Mouse (Mus musculus) layer of hippocampus, adult 8-10 months (tissue): ENCODE measurements at regions not wholly inside any gene's neighbourhood (a gene's known extent, or its start where the extent isn't known, plus 50 kb on each side); places are given as distances from the start of the nearest gene placed in this dataset.
A peak's percentile ranks its signal among the peaks of the same experiment; 100 is the strongest.

ENCODE experiments used
- DNase-seq, 2 experiments: peaks; one replicate each; pipeline ENCODE4 v3.0.0; 2022; ENCODE audit warnings: low spot score in 2 of 2

- DNase-seq: no peak
Observed at GRCm38 (mm10) chr14:78438064-78438677, 98.4 kb downstream of the Akap11 start.

- DNase-seq: no peak
Observed at GRCm38 (mm10) chr14:78436586-78436985, 100.0 kb downstream of the Akap11 start.

- DNase-seq: no peak
Observed at GRCm38 (mm10) chr14:78435982-78436381, 100.6 kb downstream of the Akap11 start.

GRCm38 (mm10) chr14:78435561-78435960 is 101.0 kb downstream of the Akap11 start:
- DNase-seq: no peak

GRCm38 (mm10) chr14:78434753-78435152 is 101.9 kb downstream of the Akap11 start:
- no peak for DNase-seq

- DNase-seq: no peak
Observed at GRCm38 (mm10) chr14:78434126-78434525, 102.5 kb downstream of the Akap11 start.

GRCm38 (mm10) chr14:78432471-78432870 is 104.1 kb downstream of the Akap11 start:
- DNase-seq: no peak

- no peak for DNase-seq
Observed at GRCm38 (mm10) chr14:78431931-78432330, 104.7 kb downstream of the Akap11 start.

GRCm38 (mm10) chr14:78431406-78431805 is 105.2 kb downstream of the Akap11 start:
- DNase-seq: peak; percentile 23 to 38

- peak in 1 of 2 experiments; percentile 20 for DNase-seq
Observed at GRCm38 (mm10) chr14:78428233-78429019, 108.2 kb downstream of the Akap11 start.

- DNase-seq: no peak
Observed at GRCm38 (mm10) chr14:78427062-78427461, 109.5 kb downstream of the Akap11 start.

- no peak for DNase-seq
Observed at GRCm38 (mm10) chr14:78422601-78423000, 114.0 kb downstream of the Akap11 start.

- DNase-seq: no peak
Observed at GRCm38 (mm10) chr14:78420966-78421365, 113.1 kb upstream of the Tnfsf11 start.

GRCm38 (mm10) chr14:78420176-78420575 is 112.3 kb upstream of the Tnfsf11 start:
- no peak for DNase-seq

- DNase-seq: no peak
Observed at GRCm38 (mm10) chr14:78405568-78405967, 97.7 kb upstream of the Tnfsf11 start.

- no peak for DNase-seq
Observed at GRCm38 (mm10) chr14:78397914-78398313, 90.1 kb upstream of the Tnfsf11 start.

GRCm38 (mm10) chr14:78395631-78396030 is 87.8 kb upstream of the Tnfsf11 start:
- DNase-seq: no peak

GRCm38 (mm10) chr14:78387011-78387410 is 79.2 kb upstream of the Tnfsf11 start:
- no peak for DNase-seq

- DNase-seq: no peak
Observed at GRCm38 (mm10) chr14:78384370-78384769, 76.5 kb upstream of the Tnfsf11 start.

- peak; percentile 92 to 96 for DNase-seq
Observed at GRCm38 (mm10) chr14:78383256-78383709, 75.4 kb upstream of the Tnfsf11 start.

- no peak for DNase-seq
Observed at GRCm38 (mm10) chr14:78380011-78380410, 72.2 kb upstream of the Tnfsf11 start.

GRCm38 (mm10) chr14:78376591-78376990 is 68.7 kb upstream of the Tnfsf11 start:
- DNase-seq: no peak
